Mouse (Mus musculus) lung, embryonic 14.5 days (tissue): ENCODE measurements around the gene Ppef1. TPM values are rescaled to one million over a fixed set of nuclear protein-coding genes. Genes with fewer than 3 reads are reported as not detected.

Experiments used
- ATAC-seq: fragments of 200-750 bp; cut with Nextera tagmentation; 2 replicates; pipeline ENCODE4 v1.8.0; 2017; ENCODE audit warnings: mild to moderate bottlenecking, moderate TSS enrichment, moderate library complexity; ENCODE audit not compliant: insufficient read depth
- DNase-seq: peaks from one replicate; pipeline ENCODE4 v3.0.0-alpha.2; 2015
- H3K27ac ChIP-seq: fragments of 300-500 bp; sonication (generic); 2 replicates; pipeline ENCODE4 v1.5.1; 2014; ENCODE audit warnings: low read depth, mild to moderate bottlenecking, moderate library complexity
- H3K27me3 ChIP-seq: fragments of 300-500 bp; sonication (generic); 2 replicates; pipeline ENCODE4 v1.6.1; 2014; ENCODE audit warnings: low read length, control low read depth; ENCODE audit not compliant: insufficient read depth
- H3K36me3 ChIP-seq: fragments of 300-500 bp; sonication (generic); 2 replicates; pipeline ENCODE4 v1.6.1; 2014; ENCODE audit warnings: control low read depth; ENCODE audit not compliant: insufficient read depth
- H3K4me1 ChIP-seq: fragments of 300-500 bp; sonication (generic); 2 replicates; pipeline ENCODE4 v1.6.1; 2014; ENCODE audit warnings: antibody characterized with exemption, control low read depth; ENCODE audit not compliant: insufficient read depth
- H3K4me2 ChIP-seq: fragments of 300-500 bp; sonication (generic); 2 replicates; pipeline ENCODE4 v1.6.1; 2014; ENCODE audit warnings: mild to moderate bottlenecking
- H3K4me3 ChIP-seq: fragments of 300-500 bp; sonication (generic); 2 replicates; pipeline ENCODE4 v1.5.1; 2014; ENCODE audit warnings: low read depth, low read length
- H3K9ac ChIP-seq: fragments of 300-500 bp; sonication (generic); 2 replicates; pipeline ENCODE4 v1.6.1; 2014
- H3K9me3 ChIP-seq: fragments of 300-500 bp; sonication (generic); 2 replicates; pipeline ENCODE4 v1.6.1; 2016; ENCODE audit warnings: low read depth, low read length, control low read depth
- CTCF ChIP-seq: IDR thresholded peaks from 2 replicates; pipeline ENCODE4 v1.5.1; 2016; ENCODE audit warnings: antibody characterized with exemption, low read depth
- WGBS: fragments of 180-500 bp; shearing (Covaris S2); extraction: QIAGEN DNeasy Blood & Tissue Kit; methylation state at CpG from one replicate; pipeline ENCODE4 v1.1.7; 2014; 5-methylcytosine and 5-hydroxymethylcytosine counted together
- polyA plus RNA-seq: library from polyadenylated mRNA; unstranded; fragments of >200 nt; fragmentation: Nextera tagmentation; extraction: Ambion mirVana; gene quantifications from 2 replicates; pipeline ENCODE4 v1.2.1, GENCODE M21; 2014

Gene Ppef1
- polyA plus RNA-seq, 1 experiment from 2014 or later = not detected

DNA sequence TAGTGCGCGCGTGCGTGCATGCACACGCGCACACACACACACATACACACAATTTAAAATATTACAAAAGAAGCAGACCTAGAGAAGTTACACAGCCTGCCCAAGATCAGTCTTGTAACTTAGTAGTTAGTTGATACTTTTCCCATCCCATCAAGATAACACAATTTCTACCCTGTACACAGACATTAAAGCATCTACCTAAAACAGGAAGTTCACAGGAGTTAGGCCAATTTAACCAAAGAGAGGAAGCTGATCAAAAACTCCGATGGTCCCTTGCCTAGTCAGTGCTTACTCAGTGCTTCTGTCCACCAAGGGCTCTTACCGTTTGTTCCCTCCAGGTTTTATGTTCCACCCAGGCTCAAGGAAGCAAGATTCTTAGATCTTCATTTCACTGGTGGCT, 15.2 kb upstream of the Ppef1 start:
- H3K36me3 ChIP-seq = no peaks in the 10 kb centered on the region
- no peak for ATAC-seq
- H3K27me3 ChIP-seq = no peaks in the 10 kb centered on the region
- H3K27ac ChIP-seq = no peak overlapping the region
- 91% methylated on average over 8 of the region's 8 CpGs for WGBS
- TF ChIP-seq CTCF = no peak
- no peak for DNase-seq
- no peak overlapping the region for H3K4me3 ChIP-seq
- H3K4me2 ChIP-seq = no peak overlapping the region
- no peaks in the 10 kb centered on the region for H3K4me1 ChIP-seq
- H3K9ac ChIP-seq = no peak overlapping the region
- H3K9me3 ChIP-seq = no peaks in the 10 kb centered on the region

- H3K4me3 ChIP-seq = no peak overlapping the region
- no peaks in the 10 kb centered on the region for H3K36me3 ChIP-seq
- WGBS = 61% methylated on average over 1 of the region's 1 CpGs
- H3K4me1 ChIP-seq = no peaks in the 10 kb centered on the region
- no peak overlapping the region for H3K4me2 ChIP-seq
- H3K9ac ChIP-seq = no peak overlapping the region
- TF ChIP-seq CTCF = no peak
- H3K27me3 ChIP-seq = no peaks in the 10 kb centered on the region
- H3K27ac ChIP-seq = no peak overlapping the region
- ATAC-seq = no peak
- DNase-seq = no peak
- no peaks in the 10 kb centered on the region for H3K9me3 ChIP-seq
Measured at GRCm38 (mm10) chrX:160748653-160749052, 13.1 kb upstream of the Ppef1 start.

GRCm38 (mm10) chrX:160745399-160745798, 9.8 kb upstream of the Ppef1 start:
- Histone ChIP-seq H3K4me1 (no peaks in the 10 kb centered on the region), H3K4me2 (no peak overlapping the region), H3K27ac (no peak overlapping the region), H3K9ac (no peak overlapping the region), H3K4me3 (no peak overlapping the region), H3K9me3 (no peaks in the 10 kb centered on the region), H3K27me3 (no peaks in the 10 kb centered on the region), H3K36me3 (no peaks in the 10 kb centered on the region)
- ATAC-seq (no peak), DNase-seq (no peak)
- WGBS = 72% methylated on average over 1 of the region's 1 CpGs
- no peak for TF ChIP-seq CTCF

GRCm38 (mm10) chrX:160699171-160699570, 36.4 kb downstream of the Ppef1 start:
- H3K9me3 ChIP-seq = no peaks in the 10 kb centered on the region
- no peaks in the 10 kb centered on the region for H3K4me1 ChIP-seq
- H3K27me3 ChIP-seq = no peaks in the 10 kb centered on the region
- no peak overlapping the region for H3K4me3 ChIP-seq
- ATAC-seq (no peak), DNase-seq (no peak)
- H3K4me2 ChIP-seq = no peak overlapping the region
- no peak for TF ChIP-seq CTCF
- no peak overlapping the region for H3K9ac ChIP-seq
- H3K36me3 ChIP-seq = no peaks in the 10 kb centered on the region
- 25% methylated on average over 1 of the region's 1 CpGs for WGBS
- no peak overlapping the region for H3K27ac ChIP-seq

DNA sequence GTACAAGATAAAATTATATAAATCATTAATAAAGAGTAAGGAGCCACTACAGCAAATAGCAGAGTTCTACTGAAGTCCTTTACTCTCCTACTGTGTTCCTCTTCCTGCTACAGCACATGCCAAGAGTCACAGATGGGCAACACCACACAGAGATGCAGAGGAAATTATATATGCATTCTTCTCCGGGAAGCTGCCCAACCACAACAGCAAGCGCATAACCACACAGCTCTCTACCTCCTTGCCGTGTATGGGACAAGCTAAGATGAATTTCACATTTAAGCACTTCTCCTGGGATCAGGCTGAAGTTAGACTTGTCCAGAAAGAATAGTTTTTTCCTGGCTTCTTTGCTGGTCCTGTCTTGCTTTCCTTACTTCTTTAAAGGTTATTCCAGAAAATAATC, 44.0 kb downstream of the Ppef1 start:
- no peaks in the 10 kb centered on the region for H3K36me3 ChIP-seq
- no peaks in the 10 kb centered on the region for H3K9me3 ChIP-seq
- H3K27me3 ChIP-seq = no peaks in the 10 kb centered on the region
- TF ChIP-seq CTCF = no peak
- ATAC-seq (no peak), DNase-seq (no peak)
- no peaks in the 10 kb centered on the region for H3K4me1 ChIP-seq
- no peak overlapping the region for H3K4me3 ChIP-seq
- H3K9ac ChIP-seq = no peak overlapping the region
- no peak overlapping the region for H3K27ac ChIP-seq
- 80% methylated on average over 3 of the region's 3 CpGs for WGBS
- no peak overlapping the region for H3K4me2 ChIP-seq

DNA sequence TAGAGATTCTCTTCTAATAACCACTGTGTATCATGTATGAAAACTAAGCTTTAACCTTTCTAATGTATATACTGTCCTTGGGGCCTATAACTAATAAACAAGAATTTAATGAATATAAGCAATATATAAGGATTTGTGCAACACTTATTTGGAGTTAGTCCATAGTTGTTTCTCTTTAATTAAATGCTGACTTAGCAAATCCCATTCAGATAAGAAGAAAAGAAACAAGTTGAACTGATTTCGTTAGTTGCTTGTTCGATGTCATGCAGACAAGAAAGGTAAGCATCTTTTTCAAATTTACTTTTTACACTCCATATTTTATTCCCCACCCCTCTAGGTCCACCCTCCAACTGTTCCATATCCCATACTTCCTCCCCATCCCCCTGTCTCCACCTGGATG, 45.5 kb downstream of the Ppef1 start:
- H3K36me3 ChIP-seq = no peaks in the 10 kb centered on the region
- no peak for ATAC-seq
- no peak overlapping the region for H3K4me2 ChIP-seq
- WGBS = 95% methylated on average over 2 of the region's 2 CpGs
- DNase-seq = no peak
- no peak overlapping the region for H3K9ac ChIP-seq
- H3K4me1 ChIP-seq = no peaks in the 10 kb centered on the region
- H3K27me3 ChIP-seq = no peaks in the 10 kb centered on the region
- TF ChIP-seq CTCF = no peak
- H3K9me3 ChIP-seq = no peaks in the 10 kb centered on the region
- no peak overlapping the region for H3K27ac ChIP-seq
- H3K4me3 ChIP-seq = no peak overlapping the region

- H3K36me3 ChIP-seq = no peaks in the 10 kb centered on the region
- no peaks in the 10 kb centered on the region for H3K4me1 ChIP-seq
- no peak overlapping the region for H3K27ac ChIP-seq
- TF ChIP-seq CTCF = no peak
- H3K4me3 ChIP-seq = no peak overlapping the region
- H3K9me3 ChIP-seq = no peaks in the 10 kb centered on the region
- ATAC-seq (no peak), DNase-seq (no peak)
- no peak overlapping the region for H3K9ac ChIP-seq
- WGBS = 80% methylated on average over 1 of the region's 1 CpGs
- no peak overlapping the region for H3K4me2 ChIP-seq
- peaks cover 3% of the 10 kb centered on the region; the same call in 1 of the 2 replicates for H3K27me3 ChIP-seq
Measured at GRCm38 (mm10) chrX:160669992-160670391, 65.6 kb downstream of the Ppef1 start.

DNA sequence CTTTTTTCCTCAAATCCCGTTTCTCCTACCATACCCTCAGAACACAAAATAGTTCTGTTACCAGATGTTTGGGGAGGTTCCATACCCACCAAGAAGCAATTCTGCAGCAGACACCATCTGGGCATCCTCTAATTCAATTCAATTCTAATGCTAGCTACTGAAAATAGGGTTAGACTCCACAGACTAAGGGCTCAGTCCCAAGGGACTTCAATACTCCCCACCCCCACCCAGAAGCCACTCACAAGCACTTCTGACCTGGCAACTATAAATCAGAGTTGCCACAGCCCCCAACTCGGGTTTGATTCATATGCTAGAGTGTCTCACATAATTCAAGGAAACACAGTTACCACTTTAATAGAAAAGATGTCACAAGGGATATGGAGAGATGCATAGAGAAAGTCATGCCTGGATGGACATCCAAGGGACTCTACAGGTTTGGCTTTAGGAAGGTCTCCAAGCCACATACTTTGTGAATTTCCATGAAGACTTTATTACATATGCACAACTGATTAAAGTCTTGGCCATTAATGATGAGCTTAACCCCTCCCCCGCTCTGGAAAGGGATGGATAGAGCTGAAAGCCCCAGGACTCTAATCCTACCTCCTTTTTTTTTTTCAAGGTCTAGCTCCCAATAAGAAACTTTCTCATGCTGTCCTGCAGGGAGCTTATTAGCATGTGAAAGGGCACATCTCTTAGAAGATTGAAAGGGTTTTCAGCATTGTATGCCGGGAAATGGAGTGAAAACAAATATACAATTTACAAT, 124.5 kb downstream of the Ppef1 start:
- no peak overlapping the region for H3K9ac ChIP-seq
- H3K27me3 ChIP-seq = no peaks in the 10 kb centered on the region
- H3K9me3 ChIP-seq = no peaks in the 10 kb centered on the region
- ATAC-seq (no peak), DNase-seq (no peak)
- TF ChIP-seq CTCF = no peak
- H3K4me2 ChIP-seq = no peak overlapping the region
- H3K4me1 ChIP-seq = no peaks in the 10 kb centered on the region
- no peak overlapping the region for H3K27ac ChIP-seq
- WGBS = 42% methylated on average over 4 of the region's 4 CpGs
- H3K4me3 ChIP-seq = no peak overlapping the region
- no peaks in the 10 kb centered on the region for H3K36me3 ChIP-seq
